Mouse (Mus musculus) kidney, adult 18-20 months (tissue): ENCODE data around the gene Acot12.

Experiments
- DNase-seq: peaks from one replicate; pipeline ENCODE4 v3.0.0; 2021

Acot12 gene

GRCm38 (mm10) chr13:91741280-91742047 lies at the start of gene Acot12:
Acot12 (plus strand) TSS chr13:91741512.
- DNase-seq = peak; percentile 84

GRCm38 (mm10) chr13:91693615-91694014 lies 47.7 kb upstream of the Acot12 start:
- DNase-seq = no peak

- DNase-seq = no peak
Observed at GRCm38 (mm10) chr13:91695406-91695805, 45.9 kb upstream of the Acot12 start.

- no peak for DNase-seq
Observed at GRCm38 (mm10) chr13:91696109-91696645, 45.1 kb upstream of the Acot12 start.

- peak; percentile 20 for DNase-seq
Observed at GRCm38 (mm10) chr13:91697011-91697410, 44.3 kb upstream of the Acot12 start.

GRCm38 (mm10) chr13:91702337-91702736 lies 39.0 kb upstream of the Acot12 start:
- DNase-seq = no peak

- DNase-seq = no peak
Observed at GRCm38 (mm10) chr13:91719487-91719886, 21.8 kb upstream of the Acot12 start.

- DNase-seq = peak; percentile 16
Observed at GRCm38 (mm10) chr13:91723108-91723735, 18.1 kb upstream of the Acot12 start.

GRCm38 (mm10) chr13:91723736-91724119 lies 17.6 kb upstream of the Acot12 start:
- DNase-seq = no peak

- DNase-seq = no peak
Observed at GRCm38 (mm10) chr13:91724211-91724610, 17.1 kb upstream of the Acot12 start.

- DNase-seq = no peak
Observed at GRCm38 (mm10) chr13:91725130-91725529, 16.2 kb upstream of the Acot12 start.

GRCm38 (mm10) chr13:91727899-91728298 lies 13.4 kb upstream of the Acot12 start:
- no peak for DNase-seq

- no peak for DNase-seq
Observed at GRCm38 (mm10) chr13:91737191-91737590, 4.1 kb upstream of the Acot12 start.

GRCm38 (mm10) chr13:91740851-91741250 lies 461 bp upstream of the Acot12 start:
- no peak for DNase-seq

- no peak for DNase-seq
Observed at GRCm38 (mm10) chr13:91743180-91743579, 1.9 kb downstream of the Acot12 start.

- no peak for DNase-seq
Observed at GRCm38 (mm10) chr13:91746470-91746869, 5.2 kb downstream of the Acot12 start.

GRCm38 (mm10) chr13:91748401-91748800 lies 7.1 kb downstream of the Acot12 start:
- no peak for DNase-seq

- no peak for DNase-seq
Observed at GRCm38 (mm10) chr13:91749981-91750380, 8.7 kb downstream of the Acot12 start.

- no peak for DNase-seq
Observed at GRCm38 (mm10) chr13:91753724-91754123, 12.4 kb downstream of the Acot12 start.

- no peak for DNase-seq
Observed at GRCm38 (mm10) chr13:91754762-91755161, 13.4 kb downstream of the Acot12 start.

- DNase-seq = no peak
Observed at GRCm38 (mm10) chr13:91756230-91756629, 14.9 kb downstream of the Acot12 start.

GRCm38 (mm10) chr13:91758316-91759048 lies 17.2 kb downstream of the Acot12 start:
- DNase-seq = no peak

- DNase-seq = no peak
Observed at GRCm38 (mm10) chr13:91759791-91760190, 18.5 kb downstream of the Acot12 start.
